Mouse (Mus musculus): Measurements from ENCODE around the gene Tcf20.
A peak's percentile ranks its signal among the peaks of the same experiment; 100 is the strongest.

Tcf20 gene

DNA sequence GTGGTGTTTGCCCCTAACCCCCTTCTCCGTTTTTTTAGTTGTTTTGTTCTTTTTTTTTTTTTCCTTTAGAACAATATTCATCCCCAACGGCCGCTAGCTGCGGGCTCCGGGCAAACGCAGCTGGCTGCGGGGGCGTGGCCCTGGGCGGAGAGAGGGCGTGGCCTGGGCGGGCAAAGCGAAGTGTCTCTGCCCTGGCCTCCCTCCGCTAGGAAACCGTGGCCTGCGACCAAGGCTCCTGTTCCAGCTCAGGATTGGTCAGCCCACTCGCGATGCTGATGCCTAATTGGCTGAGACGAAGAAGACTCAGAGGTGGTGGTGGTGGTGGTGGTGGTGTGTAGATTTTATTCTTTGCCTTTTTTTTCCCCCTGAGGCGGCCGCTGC, at the start of gene Tcf20:
Gene Tcf20, minus strand, starts transcription at position 141 of the 381 bp plus-strand sequence.
- DNase-seq, result peak; percentile 96 to 98

DNA sequence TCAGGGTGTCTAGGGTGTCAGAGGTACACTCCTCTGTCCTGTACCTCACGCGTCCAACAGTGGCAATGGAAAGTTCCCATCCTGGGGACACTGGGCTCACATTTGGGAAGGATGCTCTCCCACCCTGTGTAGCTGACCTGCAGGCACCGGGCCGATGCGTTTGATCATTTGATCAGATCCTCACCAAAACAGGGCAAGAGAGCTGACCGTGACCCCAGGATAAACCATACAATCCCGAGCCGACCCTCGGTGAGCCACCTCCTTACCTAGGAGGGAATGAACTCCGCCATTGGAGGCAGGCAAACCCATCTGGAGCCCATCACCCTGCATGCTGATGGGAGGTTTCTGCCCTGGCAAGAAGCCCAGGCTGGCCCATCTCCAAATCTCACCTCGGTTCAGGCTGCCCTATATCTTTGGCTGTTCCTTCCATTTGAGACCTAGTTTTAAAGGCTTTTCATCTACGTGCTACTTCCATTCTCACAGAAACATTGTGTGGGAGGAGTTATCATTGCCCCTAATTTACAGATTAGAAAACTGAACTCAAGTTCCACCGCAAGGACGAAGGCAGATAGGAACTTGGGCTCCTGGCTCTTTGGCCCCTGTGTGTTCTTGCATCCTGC, 49.3 kb upstream of the Tcf20 start:
- peak; percentile 73 to 75 for DNase-seq

DNA sequence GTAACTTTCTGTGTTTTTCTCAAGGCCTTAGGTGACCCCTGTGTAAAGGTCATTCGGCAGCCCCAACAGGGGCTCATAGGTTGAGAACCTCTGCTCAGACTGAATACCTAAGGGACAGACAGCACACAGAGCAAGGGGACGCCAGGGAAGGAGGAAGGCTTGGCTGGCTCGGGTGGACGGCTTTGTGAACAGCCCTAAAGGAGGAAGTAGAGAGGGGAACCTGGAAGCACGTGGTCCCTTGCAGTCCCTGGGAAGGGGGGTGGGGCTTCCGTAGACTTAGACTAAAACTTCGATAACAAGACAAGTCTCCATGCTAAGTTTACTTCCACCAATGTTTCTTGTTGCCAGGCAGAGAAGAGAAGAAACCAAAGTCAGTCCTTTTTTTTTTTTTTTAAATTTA, 48.4 kb upstream of the Tcf20 start:
- DNase-seq, result peak in 1 of 2 experiments; percentile 38

DNA sequence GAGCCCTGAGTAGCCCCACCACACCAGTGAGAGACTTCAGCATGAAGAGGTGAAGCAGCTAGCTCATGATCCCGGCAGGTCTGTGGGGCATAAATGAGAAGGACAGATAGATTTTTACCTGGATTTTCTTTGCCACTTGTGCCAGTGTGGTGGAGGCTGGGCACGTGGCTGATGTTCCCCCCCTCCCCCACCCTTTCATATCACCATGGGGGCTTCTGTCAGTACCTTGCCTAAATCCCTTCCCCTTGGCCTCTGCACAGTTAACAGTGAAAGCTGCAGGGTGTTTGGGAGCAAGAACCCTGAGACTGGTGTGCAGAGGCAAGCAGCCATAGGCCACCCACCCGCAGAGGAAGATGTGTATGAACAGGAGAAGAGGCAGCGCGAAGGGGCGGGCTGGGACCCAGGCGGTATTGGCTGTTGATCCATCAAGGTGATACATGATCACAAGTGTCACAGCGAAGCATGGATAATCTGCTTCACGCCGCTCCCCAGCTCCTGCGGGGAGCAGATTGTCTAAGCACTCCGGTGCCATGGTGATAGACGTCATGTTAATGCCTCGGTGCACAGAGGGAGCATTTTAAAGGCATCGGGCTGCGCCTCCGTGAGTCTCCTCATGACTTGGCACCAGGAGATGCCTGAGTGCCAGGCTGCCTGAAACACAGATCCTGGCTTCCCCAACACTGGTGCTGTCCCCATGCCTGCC, 46.8 kb upstream of the Tcf20 start:
- peak; percentile 26 to 54 for DNase-seq

DNA sequence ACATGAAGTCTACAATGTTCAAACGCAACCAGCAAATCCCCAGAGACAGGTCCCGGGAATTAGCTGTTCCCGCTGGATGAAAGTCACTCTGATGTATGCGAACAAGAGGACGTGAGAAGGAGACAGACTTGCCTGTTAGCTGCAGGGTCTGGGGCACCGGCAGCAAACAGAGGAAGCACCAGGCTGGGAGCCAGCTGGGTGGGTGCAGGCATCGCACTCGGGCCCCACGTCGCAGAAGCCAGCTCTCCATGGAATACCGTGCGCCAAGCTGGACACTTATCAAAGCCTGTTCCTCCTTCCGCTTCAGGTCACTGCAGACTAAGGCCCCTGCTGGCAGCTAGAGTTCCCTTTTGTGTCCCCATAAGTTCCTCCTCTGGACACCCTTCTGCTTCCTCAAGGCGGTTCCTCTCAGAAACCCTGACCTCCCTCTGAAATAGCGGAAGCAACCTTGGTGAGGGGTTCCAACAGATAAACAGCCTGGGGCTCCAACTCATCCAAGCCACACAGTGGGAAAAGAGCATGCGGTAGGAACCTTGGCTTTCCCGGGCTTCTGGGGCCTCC, 45.4 kb upstream of the Tcf20 start, which contains the start of gene Nfam1:
Gene Nfam1, minus strand, starts transcription at position 326 of the 561 bp plus-strand sequence.
- DNase-seq, result peak; percentile 17 to 47

DNA sequence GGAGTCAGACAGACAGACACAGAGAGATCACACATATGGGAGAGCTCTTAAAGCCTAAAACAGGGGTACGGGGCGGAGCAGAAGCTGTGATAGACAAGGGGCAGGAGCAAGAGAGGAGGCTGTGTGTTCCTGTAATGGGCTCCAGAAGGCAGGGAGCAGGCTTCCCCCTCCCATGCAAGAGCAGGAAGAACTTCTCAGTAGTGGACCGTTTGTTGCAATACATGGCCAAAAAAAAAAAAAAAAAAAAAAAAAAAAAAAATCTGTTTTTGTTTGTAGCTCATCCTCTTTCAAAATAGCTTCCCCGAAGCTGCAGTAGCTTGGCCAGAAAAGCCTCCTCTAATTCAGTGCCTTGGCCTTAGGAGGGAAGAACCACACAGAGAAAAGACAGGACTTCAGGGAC, 43.2 kb upstream of the Tcf20 start:
- DNase-seq, result no peak

DNA sequence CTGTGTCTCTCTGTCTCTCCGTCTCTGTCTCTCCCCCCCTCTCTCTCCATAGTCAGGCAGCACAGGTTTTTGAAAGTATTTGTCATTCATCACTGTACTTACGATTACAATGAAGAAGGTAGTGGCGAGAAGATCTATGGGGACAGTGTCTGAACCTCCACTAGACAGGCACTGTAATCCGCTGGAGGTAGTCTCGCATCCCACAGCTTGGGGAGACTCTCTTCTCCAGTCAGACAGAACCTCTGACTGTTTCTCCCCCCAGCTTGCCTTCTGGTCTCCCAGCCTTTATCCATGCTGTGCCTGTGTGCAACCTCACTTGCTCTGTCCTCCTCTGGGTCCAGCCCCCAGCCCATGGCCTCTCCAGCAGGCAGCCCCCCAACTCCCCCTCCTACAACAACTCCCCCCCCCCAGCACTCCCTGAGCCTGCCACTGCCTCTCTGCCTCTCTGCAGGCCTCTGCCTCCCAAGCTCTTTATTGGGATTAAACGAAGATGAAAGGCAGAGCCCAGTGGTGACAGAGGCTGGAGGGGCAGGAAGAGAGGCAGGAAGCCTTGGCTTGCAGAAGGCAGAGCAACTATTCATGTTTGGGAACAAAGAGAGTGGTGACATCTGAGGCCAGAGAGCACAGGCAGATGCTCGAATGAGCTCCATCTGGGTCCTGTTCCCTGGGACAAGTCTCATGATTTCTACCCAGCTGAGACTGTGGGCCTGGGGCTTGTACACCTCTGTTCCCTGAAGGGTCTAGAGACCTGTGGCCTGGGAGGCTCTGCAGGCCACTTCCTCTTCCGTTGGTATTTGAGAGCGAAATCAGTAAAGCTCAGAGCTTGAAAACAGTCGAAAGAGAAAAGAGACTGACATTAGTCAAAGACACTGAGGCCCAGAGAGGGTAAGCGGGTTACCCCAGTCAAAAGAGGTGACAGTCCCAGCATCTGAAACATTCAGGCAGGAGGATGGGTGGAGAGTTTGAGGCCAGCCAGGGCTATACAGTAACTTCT, 42.4 kb upstream of the Tcf20 start:
- DNase-seq, result no peak

DNA sequence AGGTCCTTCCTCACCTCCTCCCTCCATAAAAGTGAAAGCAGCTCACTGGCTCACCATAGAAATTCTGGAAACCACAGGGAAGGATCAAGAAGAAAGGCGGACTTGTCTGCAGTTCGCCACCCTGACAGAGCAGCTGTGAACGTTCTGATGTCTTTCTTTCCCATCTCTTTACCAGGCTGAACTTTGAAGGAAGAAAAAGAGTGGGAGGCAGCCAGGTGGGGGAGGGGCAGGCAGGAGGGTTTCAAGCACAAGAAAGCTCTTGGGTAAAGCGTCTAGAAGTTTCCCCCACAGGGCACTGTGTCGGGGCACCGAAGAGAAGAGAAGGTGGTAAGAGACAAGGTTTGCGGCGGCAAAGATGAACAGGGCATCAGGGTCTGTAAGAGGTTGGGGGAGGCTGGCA, 38.5 kb upstream of the Tcf20 start:
- DNase-seq, result peak; percentile 59 to 65

DNA sequence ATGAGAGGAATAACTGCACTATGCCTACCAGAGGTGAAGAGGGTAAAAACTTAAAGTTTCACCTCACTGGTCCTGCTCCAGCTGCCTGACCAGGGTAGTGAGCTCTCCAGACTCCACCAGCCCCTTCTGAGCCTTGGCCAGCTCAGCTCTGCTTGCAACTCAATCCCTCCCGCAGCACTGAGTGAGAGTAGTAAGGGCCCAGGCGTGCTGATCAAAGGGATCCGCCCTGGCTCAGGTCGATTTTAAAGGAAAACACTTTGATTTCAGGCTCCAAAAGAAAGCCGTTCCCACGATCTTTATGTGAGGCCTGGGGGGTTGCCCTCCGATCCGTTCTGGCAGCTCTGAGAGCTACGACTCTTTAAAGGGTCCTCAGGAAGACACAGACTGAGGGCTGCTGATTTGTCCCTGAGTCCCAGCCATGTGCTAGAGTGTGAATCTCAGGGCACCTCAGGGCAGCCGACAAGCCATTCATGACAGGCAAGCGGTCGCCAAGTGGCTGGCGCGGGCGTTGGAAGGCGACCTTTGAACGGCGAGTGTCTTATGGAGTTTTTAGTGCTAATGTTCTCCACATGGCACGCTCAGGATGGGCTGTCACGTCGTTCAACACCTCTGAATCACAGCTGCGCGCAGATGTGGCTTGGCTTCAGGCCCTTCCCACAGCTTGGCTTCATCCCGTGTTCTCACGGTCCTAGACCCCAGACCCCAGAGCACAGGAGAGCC, 37.5 kb upstream of the Tcf20 start:
- DNase-seq, result peak; percentile 59 to 70

DNA sequence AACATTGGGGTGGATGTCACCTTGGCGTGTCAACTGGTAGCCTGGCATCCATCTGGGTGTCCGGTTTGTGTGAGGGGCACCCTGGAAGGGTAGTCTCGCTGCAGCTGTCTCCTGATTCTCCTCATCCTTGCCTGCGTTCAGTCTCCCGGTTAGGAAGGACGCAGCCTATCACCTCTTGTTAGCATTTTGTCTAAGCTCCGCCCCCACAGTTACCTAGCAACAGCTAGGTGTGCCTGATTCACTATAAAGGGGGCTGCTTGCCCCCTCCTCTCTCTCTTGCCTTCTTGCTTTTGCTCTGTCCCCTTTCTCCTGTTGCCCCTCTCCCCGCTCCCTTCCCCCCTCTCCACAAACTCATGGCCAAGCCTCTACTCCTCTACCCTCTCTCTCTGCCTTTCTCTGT, 35.3 kb upstream of the Tcf20 start:
- no peak for DNase-seq

DNA sequence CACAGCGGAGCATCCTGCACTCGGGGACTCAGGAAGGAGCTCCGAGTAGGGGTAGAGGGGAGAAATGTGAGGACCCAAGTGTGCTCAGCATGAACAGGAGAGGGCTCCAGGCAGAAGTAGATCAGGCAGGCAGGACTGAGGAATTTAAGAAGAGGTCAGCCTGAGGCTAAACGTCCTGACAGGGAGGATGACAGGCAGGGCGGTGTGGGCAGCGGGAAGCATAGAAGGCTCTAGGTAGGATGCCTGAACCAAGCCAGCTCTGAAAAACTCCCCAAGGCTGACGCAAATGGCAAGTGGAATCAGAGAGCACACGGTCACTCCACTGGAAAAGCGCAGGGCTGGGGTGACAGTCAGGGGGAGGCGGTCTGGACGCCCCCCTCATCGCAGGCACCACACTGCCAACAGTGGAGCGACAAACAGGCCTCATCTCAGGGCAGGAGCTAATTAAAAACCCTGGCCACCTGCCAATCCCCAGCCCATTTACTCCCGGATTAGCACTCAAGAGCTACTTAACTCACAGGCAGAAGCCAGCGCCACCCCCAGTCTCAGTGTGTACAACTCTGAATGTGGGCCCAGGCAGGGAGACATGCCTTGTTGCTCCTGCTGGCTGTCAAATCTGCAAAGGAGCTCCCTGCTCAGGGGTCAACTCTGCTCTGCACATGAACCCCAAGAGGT, 23.5 kb upstream of the Tcf20 start:
- peak; percentile 62 to 74 for DNase-seq

DNA sequence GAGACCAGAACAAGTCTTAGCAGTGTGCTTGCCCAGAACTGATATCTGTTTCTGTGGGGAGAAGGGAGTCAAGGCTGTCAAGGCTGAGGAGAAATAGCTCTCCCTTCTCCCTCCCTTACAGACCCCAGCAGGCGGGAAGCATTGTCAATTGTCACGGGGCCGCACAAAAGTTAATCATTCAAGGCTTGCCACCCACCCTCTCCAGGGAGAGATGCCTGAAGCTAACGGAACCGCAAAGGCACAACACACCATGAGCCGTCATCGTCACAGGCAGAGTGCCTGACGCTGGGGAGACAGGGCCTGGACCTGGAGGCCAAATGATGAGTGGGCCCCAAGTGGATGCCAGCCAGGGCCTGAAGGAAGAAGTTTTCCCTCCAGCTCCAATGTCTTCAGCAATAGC, 22.8 kb upstream of the Tcf20 start:
- DNase-seq, result peak; percentile 30 to 48

DNA sequence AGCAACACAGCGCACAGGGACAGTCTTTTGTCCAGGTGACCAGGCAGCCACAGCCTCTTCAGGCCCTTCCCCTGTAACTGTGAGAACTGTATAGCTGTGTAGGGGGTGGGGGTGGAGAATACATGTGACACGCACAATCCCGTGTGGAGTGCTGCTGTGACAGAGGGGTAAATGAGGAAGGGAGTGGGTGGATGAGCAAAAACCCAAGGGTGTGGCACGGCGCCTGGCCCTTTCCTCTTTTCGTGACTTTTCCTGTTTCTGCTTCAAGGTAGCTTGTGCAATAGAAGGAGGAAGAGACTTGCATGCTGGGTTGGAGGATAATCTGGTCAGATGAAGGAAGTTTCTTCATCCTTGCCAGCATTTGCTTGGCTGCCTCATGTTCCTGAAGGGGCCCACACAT, 21.9 kb upstream of the Tcf20 start:
- DNase-seq, result no peak

DNA sequence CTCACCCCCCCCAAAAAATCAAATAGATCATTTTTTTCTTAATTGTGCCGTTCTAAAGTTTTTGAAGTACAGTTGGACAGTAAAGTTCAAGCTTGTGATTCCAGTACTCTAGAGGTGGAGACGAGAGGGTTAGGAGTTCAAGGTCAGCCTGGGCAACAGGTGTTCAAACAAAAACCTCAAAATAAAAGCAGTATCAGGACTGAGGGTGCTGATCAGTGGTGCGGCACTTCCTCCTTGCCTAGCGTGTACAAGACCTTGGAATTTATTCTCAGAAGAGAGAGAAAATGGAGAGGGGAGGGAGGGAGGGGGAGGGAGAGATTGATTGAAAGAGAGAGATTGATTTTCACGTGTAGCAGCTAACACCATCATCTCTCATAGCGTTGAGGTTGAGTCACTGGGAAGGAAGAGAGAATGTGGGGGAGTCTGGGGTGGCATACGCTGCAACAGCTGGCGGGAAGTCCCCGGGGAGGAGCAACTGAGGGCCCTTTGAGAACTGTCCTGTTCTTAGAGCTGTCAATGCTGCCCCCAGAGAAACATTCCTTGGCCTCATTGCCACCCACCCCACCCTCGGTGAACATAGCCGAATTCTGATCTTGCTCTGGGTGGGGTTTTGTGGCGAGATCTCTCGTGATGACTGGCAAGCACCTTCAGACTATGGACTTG, 21.2 kb upstream of the Tcf20 start:
- DNase-seq, result peak in 1 of 2 experiments; percentile 39

DNA sequence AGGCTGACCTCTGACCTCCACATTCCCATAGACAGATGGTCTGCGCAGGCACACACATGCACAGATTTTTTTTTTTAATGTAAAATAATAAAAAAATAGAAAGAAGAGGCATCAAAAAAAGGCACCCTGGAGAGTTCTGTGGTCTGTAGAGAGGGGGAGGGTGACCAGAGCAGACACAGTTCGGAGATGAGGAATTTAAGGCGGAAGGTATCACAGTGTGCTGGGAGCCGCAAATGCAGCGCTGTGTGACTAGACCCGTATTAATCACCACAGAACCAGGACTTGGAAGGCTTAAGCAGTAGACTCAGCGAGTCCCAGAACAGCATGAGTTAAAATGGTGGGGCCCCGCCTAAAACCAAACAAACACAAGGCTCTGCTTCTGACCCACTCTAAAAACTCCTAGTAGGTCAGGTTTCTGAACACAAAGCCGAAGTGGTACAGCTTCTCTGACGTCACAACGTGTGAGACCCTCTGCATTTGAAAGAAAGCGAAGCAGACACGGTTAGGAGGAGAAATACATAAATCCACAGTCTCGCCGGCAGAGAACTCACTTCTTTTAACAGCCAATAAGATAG, 19.8 kb upstream of the Tcf20 start:
- DNase-seq, result no peak

DNA sequence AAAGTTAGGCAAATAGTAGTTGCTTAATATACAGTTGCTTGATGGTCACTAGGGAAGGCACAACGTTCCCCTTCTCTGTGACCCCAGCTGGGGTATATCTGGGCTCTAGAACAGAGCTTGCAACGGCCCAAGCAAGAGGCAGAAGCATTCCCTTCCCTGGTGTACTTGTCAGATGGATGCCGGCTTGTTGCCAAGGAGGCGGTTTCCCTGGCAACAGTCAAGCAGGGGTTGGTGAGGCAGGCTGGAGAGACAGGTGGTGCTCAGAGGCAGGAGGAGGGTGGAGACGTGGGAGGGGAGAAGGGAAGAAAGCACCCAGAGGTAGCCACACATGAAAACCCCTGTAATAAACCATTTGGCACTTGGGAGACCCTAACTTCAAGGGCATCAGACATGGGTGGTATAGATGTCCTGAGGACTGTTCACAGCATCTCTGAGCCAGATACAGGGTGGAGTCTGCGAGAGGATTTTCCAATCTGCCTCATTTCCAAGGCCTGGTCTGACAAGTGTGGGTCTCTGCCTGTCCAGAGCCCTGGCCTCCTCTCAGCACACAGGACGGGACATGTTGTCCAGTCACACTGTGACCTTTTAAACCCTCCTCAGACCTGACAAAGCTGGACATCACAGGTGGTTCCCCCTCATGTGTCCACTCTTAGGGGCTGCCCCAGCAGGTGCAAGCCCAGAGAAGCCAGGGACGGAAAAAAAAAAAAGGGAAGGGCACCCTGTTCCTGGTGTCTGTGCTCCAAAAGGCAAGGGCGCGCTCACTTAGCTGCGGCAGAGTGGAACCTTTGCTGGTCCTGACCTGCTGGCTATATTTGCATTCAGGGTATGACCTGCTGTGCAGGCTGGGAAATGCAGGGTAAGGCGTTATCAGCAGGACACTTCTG, 15.2 kb upstream of the Tcf20 start:
- DNase-seq, result peak; percentile 45 to 57

DNA sequence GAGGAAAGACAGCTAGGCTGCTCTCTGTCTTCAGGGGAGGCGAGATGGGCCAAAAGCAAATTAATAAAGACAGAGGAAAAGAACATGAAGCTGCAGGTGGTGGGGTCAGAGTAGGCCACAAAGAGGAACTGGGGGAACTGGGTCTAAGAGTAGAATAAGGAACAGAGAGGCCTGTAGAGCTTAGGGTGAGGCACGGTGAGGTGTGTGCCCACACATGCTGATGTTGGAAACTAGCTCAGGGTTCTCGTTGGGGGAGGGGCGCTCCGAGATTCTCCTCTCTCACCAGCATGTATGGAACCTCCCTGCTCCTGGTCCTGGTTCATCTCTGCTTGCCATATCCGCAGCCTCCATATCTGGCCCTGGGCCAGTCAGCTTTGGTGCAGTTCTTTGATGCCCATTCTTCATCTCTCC, 11.1 kb upstream of the Tcf20 start:
- no peak for DNase-seq

DNA sequence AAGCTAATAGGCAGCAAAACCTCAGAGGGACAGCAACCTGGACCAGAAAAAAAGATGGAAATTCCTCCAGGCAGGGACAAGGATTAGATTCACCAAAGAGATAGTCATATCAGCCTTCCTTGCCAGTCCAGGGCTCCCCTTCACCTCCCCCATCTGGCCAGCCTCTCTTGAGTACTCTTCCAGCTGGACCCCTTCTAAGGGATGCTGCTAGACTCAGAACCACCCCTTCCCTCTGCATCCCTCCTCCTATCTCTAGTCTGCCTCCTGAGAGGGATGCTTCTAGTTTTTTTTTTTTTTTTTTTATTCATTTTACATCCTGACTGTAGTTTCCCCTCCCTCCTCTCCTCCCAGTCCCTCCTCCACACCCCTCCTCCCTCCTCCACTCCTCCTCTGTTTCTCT, 8.8 kb upstream of the Tcf20 start:
- peak in 1 of 2 experiments; percentile 33 for DNase-seq

DNA sequence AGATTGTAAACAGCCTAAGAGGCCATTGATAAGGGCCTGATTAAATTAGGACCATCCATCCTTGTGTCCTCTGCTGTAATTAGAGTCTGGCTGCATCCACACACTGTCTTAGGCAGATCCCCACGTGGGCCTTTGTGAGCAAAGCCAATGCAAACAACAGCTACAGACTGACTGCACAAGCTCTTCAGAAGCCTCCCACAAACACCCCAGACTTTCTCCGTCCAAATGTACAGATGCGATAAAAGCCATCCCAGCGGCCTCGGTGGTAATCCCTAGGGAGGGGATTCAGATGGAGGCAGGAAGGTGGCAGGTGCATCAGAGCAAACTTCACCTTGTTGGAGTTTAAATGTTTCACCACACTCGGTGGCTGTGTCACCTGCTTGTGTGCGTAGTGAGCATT, 7.6 kb upstream of the Tcf20 start:
- no peak for DNase-seq

DNA sequence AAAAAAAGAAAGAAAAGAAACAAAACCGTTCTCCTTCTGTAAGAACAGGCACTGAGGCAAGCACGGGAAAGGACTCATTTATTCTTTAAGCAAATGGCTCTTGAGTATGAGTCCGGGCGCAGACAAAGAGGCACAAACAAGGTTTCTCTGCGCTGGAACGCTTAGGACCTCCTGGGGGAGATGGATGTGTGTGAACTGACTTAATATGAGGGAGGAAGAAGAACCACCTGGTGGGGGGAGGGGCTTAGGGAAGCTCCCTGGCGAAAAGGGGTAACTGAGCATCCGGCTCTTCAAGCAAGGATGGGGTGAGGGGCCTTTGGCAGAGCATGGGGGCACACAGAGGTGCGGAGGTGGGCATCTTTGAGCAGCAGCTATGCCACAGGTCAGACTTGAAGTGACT, 5.2 kb upstream of the Tcf20 start:
- no peak for DNase-seq

Data from kidney, postnatal 4 days (tissue).